Mouse (Mus musculus): Measurements from ENCODE around the gene Lrrc75b.

- TF ChIP-seq CTCF (IDR thresholded peaks at IDR 0.05; ENCODE audit: low read depth, low read length) = no peak
- no peak for TF ChIP-seq POLR2A (IDR thresholded peaks at IDR 0.05; ENCODE audit: extremely low read depth, insufficient read depth, low read length)
These were observed 6.2 kb upstream of the Lrrc75b start for GRCm38 (mm10) chr10:75566321-75566720.

All from liver, adult 2 months (tissue).